Mouse (Mus musculus) fibroblast of lung, adult 2 months (primary cell): ENCODE measurements around the gene Rln3.

Experiments
- DNase-seq: peaks from one replicate; pipeline ENCODE4 v3.0.0-alpha.2; 2011; ENCODE audit warnings: low read depth

The Rln3 gene

GRCm38 (mm10) chr8:83995973-83996372 lies 48.8 kb downstream of the Rln3 start:
- no peak for DNase-seq

DNA sequence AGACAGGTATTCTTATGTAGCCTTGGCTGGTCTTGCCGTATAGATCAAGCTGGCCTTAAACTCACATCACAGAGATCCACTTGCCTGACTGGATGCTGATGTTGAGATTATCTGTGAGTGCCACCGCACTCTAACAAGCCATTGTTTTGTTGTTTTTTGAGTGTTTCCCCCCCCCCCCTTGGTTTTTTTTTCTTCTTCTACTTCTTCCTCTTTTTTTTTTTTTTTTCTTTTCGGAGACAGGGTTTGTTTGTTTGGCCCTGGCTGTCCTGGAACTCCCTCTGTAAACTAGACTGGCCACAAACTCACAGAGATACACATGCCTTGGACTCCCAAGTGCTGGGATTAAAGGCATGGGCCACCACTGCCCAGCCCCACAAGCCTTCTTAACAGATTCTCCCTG lies 50.8 kb downstream of the Rln3 start:
- no peak for DNase-seq
